Mouse (Mus musculus) cerebellum, adult 2 months (tissue): ENCODE results near the gene Zfp36l1.

Source experiments
- CTCF ChIP-seq: fragments of 200-500 bp; IDR thresholded peaks from 2 replicates; pipeline ENCODE4 v1.5.1; 2011; ENCODE audit warnings: low read depth, mild to moderate bottlenecking, control low read depth, low read length, moderate library complexity, borderline replicate concordance; ENCODE audit not compliant: insufficient read depth
- POLR2A ChIP-seq: fragments of 200-500 bp; IDR thresholded peaks from 2 replicates; pipeline ENCODE4 v1.6.1; 2011; ENCODE audit warnings: low read length, control low read depth, borderline replicate concordance; ENCODE audit not compliant: insufficient read depth

DNA sequence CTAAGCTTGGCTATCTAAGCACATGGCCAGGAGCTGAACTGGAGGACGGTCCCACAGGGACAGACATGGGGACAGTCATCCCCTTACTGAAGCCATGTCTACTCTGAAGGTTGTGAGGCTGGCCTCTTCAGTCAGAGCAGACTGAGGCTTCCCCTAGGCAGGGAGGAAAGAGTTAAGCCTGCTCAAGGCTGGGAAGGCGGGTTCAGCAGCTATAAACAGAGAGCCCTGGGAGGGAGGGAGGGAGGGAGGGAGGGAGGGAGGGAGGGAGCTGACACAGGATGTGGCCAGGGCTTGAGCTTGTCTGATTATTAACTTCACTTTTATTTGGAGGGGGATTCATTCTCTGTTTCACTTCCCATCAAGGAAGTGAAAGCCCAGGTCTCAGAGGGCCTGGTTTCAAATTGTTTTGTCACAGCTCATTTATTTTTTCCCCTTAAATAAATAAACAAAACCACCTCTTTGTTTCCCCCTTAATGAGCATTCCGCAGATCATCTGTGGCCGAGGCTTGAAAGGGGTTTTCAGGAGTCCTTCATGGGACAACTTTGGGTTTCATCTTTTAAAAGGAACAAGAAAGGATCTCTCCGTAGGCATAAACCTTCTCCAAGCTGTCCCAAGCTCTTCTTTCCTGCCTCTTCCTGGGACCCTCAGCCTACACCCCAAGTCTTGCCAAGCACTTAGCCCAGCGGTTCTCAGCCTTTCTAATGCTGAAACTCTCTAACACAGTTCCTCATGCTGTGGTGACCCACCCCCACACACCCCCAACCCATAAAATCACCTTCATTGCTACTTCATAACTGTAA is 17.9 kb upstream of the Zfp36l1 start:
- TF ChIP-seq CTCF (no peak), POLR2A (no peak)
